Mouse (Mus musculus): Measurements from ENCODE around the gene Fastk.
A peak's percentile ranks its signal among the peaks of the same experiment; 100 is the strongest.
"Not testable (repeated sequence)": the region's sequence is repeated elsewhere in the genome, so short reads cannot be mapped to it uniquely, and the experiment has no call there.

The Fastk gene

GRCm38 (mm10) chr5:24423129-24424003, 21.7 kb downstream of the Fastk start, which contains the start of the genes Cdk5 and Slc4a2:
Gene Cdk5, minus strand, starts transcription at chr5:24423530.
Gene Slc4a2, plus strand, starts transcription at chr5:24423837.
- peak; percentile 99 for DNase-seq (ENCODE audit: low spot score)

- no peak for DNase-seq (ENCODE audit: low spot score)
Observed at GRCm38 (mm10) chr5:24420381-24420780, 24.7 kb downstream of the Fastk start.

- no peak for DNase-seq (ENCODE audit: low spot score)
Observed at GRCm38 (mm10) chr5:24417587-24417986, 27.5 kb downstream of the Fastk start.

GRCm38 (mm10) chr5:24416222-24416736, 28.8 kb downstream of the Fastk start:
- peak; percentile 69 for DNase-seq (ENCODE audit: low spot score)

GRCm38 (mm10) chr5:24413938-24414337, 31.1 kb downstream of the Fastk start:
- no peak for DNase-seq (ENCODE audit: low spot score)

- DNase-seq (ENCODE audit: low spot score) = no peak
Observed at GRCm38 (mm10) chr5:24413042-24413693, 31.9 kb downstream of the Fastk start, which contains the start of gene Asic3. Gene Asic3, plus strand, starts transcription at chr5:24413392.

GRCm38 (mm10) chr5:24412063-24412462, 33.0 kb downstream of the Fastk start:
- no peak for DNase-seq (ENCODE audit: low spot score)

GRCm38 (mm10) chr5:24409466-24409865, 35.6 kb downstream of the Fastk start:
- DNase-seq (ENCODE audit: low spot score) = no peak

- DNase-seq (ENCODE audit: low spot score) = no peak
Observed at GRCm38 (mm10) chr5:24408651-24409050, 36.4 kb downstream of the Fastk start.

- DNase-seq (ENCODE audit: low spot score) = no peak
Observed at GRCm38 (mm10) chr5:24405389-24405876, 39.7 kb downstream of the Fastk start.

GRCm38 (mm10) chr5:24404594-24405360, 40.3 kb downstream of the Fastk start:
- no peak for DNase-seq (ENCODE audit: low spot score)

- no peak for DNase-seq (ENCODE audit: low spot score)
Observed at GRCm38 (mm10) chr5:24401969-24402368, 43.1 kb downstream of the Fastk start.

- no peak for DNase-seq (ENCODE audit: low spot score)
Observed at GRCm38 (mm10) chr5:24400911-24401605, 44.0 kb downstream of the Fastk start.

- DNase-seq (ENCODE audit: low spot score) = no peak
Observed at GRCm38 (mm10) chr5:24400362-24400761, 44.7 kb downstream of the Fastk start.

GRCm38 (mm10) chr5:24399686-24400085, 45.4 kb downstream of the Fastk start:
- no peak for DNase-seq (ENCODE audit: low spot score)

- not testable (repeated sequence) for DNase-seq (ENCODE audit: low spot score)
Observed at GRCm38 (mm10) chr5:24396254-24396653, 48.8 kb downstream of the Fastk start.

- DNase-seq (ENCODE audit: low spot score) = peak; percentile 96
Observed at GRCm38 (mm10) chr5:24394165-24394894, 50.8 kb downstream of the Fastk start.

- DNase-seq (ENCODE audit: low spot score) = peak; percentile 79
Observed at GRCm38 (mm10) chr5:24393392-24393997, 51.6 kb downstream of the Fastk start, which contains the start of gene Abcb8. Gene Abcb8, plus strand, starts transcription at chr5:24393663.

GRCm38 (mm10) chr5:24392724-24393123, 52.4 kb downstream of the Fastk start:
- DNase-seq (ENCODE audit: low spot score) = no peak

GRCm38 (mm10) chr5:24391864-24392263, 53.2 kb downstream of the Fastk start, which contains the start of gene Atg9b:
Gene Atg9b, minus strand, starts transcription at chr5:24392143.
- DNase-seq (ENCODE audit: low spot score) = no peak
